In genomic region chr3:101831189-101831858, GRCm38 (mm10) we compare ENCODE assay signal across 12 mouse cellular contexts. TPM values are rescaled to one million over a fixed set of nuclear protein-coding genes. Genes with fewer than 3 reads are reported as not detected.
DNase-seq lines count a peak whose midpoint lies in the region; ATAC-seq and TF ChIP-seq lines count a peak whose summit lies in the region.
"Had no signal": no experiment of that assay in that cellular context is flagged by ENCODE, and none has a peak within 500 bp of the region (broad histone marks: within the 10 kb centered on the region; RNA-seq: fewer than 3 reads in every experiment).

No protein-coding gene starts in this region.

- no peak for ATAC-seq in erythroid progenitor cell, adult 5-6 weeks (replicated peaks; ENCODE audit: low FRiP score, poor library complexity, severe bottlenecking)
- ATAC-seq in hindbrain, postnatal 0 days: no peak

- H3K4me2 ChIP-seq in hindbrain, postnatal 0 days (ENCODE audit: low read depth, low read length): no peak overlapping the region
- H3K4me2 ChIP-seq: heart, embryonic 15.5 days had no signal

- no peak overlapping the region for H3K9ac ChIP-seq in ES-Bruce4 (ENCODE audit: low read depth, poor library complexity, severe bottlenecking)
- H3K9ac ChIP-seq in hindbrain, postnatal 0 days (replicated peaks; ENCODE audit: low read length): no peak overlapping the region
- H3K9ac ChIP-seq: heart, embryonic 15.5 days had no signal

- peak; percentile 74 for TF ChIP-seq EP300 in ES-Bruce4 (IDR thresholded peaks at IDR 0.05; ENCODE audit: insufficient read depth, low read depth, low read length)

- peaks cover 4% of the 10 kb centered on the region for H3K4me1 ChIP-seq in ES-Bruce4 (ENCODE audit: control insufficient read depth, insufficient read depth, low read length)
- peaks cover 8% of the 10 kb centered on the region; the same call in 1 of the 2 replicates for H3K4me1 ChIP-seq in hindbrain, postnatal 0 days (ENCODE audit: insufficient read depth, low read length)

- intact Hi-C loops in left cerebral cortex, postnatal 25 days (cut with DNase I): no loop called here

- H3K4me3 ChIP-seq in ES-Bruce4 (ENCODE audit: low read depth, low read length): no peak overlapping the region
- H3K4me3 ChIP-seq in hindbrain, postnatal 0 days (ENCODE audit: low read length): no peak overlapping the region
- H3K4me3 ChIP-seq: heart, embryonic 15.5 days had no signal

- WGBS in hindbrain, postnatal 0 days: 38% methylated on average over 10 of the region's 10 CpGs

- no peaks in the 10 kb centered on the region for H3K36me3 ChIP-seq in ES-Bruce4 (ENCODE audit: control insufficient read depth, insufficient read depth, low read length, poor library complexity, severe bottlenecking)
- no peaks in the 10 kb centered on the region for H3K36me3 ChIP-seq in hindbrain, postnatal 0 days (ENCODE audit: insufficient read depth, low read length)
- H3K36me3 ChIP-seq: heart, embryonic 15.5 days had no signal

- TF ChIP-seq CTCF in ES-Bruce4 (IDR thresholded peaks at IDR 0.05; ENCODE audit: low read depth, low read length): no peak
- no peak for TF ChIP-seq CTCF in brain, embryonic 14.5 days (IDR thresholded peaks at IDR 0.05; ENCODE audit: borderline replicate concordance, extremely low read depth, insufficient read depth, insufficient read length)
- no peak for TF ChIP-seq CTCF in hindbrain, postnatal 0 days (IDR thresholded peaks at IDR 0.05; ENCODE audit: low read depth)

- no peak for TF ChIP-seq POLR2A in ES-Bruce4 (IDR thresholded peaks at IDR 0.05; ENCODE audit: insufficient read depth, low read length)
- no peak for TF ChIP-seq POLR2A in brain, embryonic 14.5 days (IDR thresholded peaks at IDR 0.05; ENCODE audit: borderline replicate concordance, extremely low read depth, insufficient read depth, insufficient read length, poor library complexity, severe bottlenecking)

- no peaks in the 10 kb centered on the region for H3K9me3 ChIP-seq in ES-Bruce4 (replicated peaks; ENCODE audit: control insufficient read depth, insufficient read depth, low read length, poor library complexity, severe bottlenecking)
- no peaks in the 10 kb centered on the region for H3K9me3 ChIP-seq in hindbrain, postnatal 0 days (ENCODE audit: low read length)
- H3K9me3 ChIP-seq: heart, embryonic 15.5 days; megakaryocyte, embryonic 14.5 days had no signal

- no peak overlapping the region for H3K27ac ChIP-seq in ES-Bruce4 (ENCODE audit: insufficient read depth, low read length)
- H3K27ac ChIP-seq in hindbrain, postnatal 0 days: no peak overlapping the region
- H3K27ac ChIP-seq: heart, embryonic 15.5 days had no signal

- DNase-seq in brain, embryonic 14.5 days (ENCODE audit: low read depth): peak; percentile 12
- peak; percentile 50 for DNase-seq in kidney, postnatal 10 days
- DNase-seq in lung, postnatal 36 days: peak; percentile 61
- no peak for DNase-seq in left cerebral cortex, postnatal 25 days (ENCODE audit: low spot score in 2 of 2)
- DNase-seq in right cerebral cortex, postnatal 10 days (ENCODE audit: low spot score in 2 of 2): no peak
- DNase-seq in hindbrain, postnatal 0 days (ENCODE audit: low spot score): no peak
- DNase-seq: cerebellum, adult 11-12 months had no signal

- H3K27me3 ChIP-seq in ES-Bruce4 (ENCODE audit: control insufficient read depth, insufficient read depth, low read length, poor library complexity, severe bottlenecking): no peaks in the 10 kb centered on the region
- no peaks in the 10 kb centered on the region for H3K27me3 ChIP-seq in hindbrain, postnatal 0 days (ENCODE audit: insufficient read depth, low read length)
- H3K27me3 ChIP-seq: heart, embryonic 15.5 days had no signal

RNA-seq across cellular contexts. Expression of gene Mab21l3, which starts 17.4 kb away (rescaled TPM):
- 3.4 and 3.8 TPM in 2 replicates for polyA plus RNA-seq in ES-Bruce4 (2011; ENCODE audit: insufficient read depth, insufficient read length, low read depth, missing spikeins)
- 0.51 and 0.55 TPM in 2 replicates for polyA plus RNA-seq in brain, embryonic 14.5 days (2012; rRNA removed)
- under 1 TPM; 0.44 to 0.50 TPM for total RNA-seq in left cerebral cortex, postnatal 25 days (2021)
- not detected in 2 replicates for total RNA-seq in erythroid progenitor cell, adult 5-6 weeks (2015; ENCODE audit: low replicate concordance)
- total RNA-seq in erythroid progenitor cell, adult 5-6 weeks (2017; ENCODE audit: low replicate concordance): not detected in 2 replicates
- total RNA-seq in hindbrain, postnatal 0 days (2014; rRNA removed): 0.10 and 0.72 TPM in 2 replicates
- 0.04 and 0.09 TPM in 2 replicates for polyA plus RNA-seq in hindbrain, postnatal 0 days (2015; fragmentation: Nextera tagmentation; extraction: Ambion mirVana)
- total RNA-seq: MEL had no signal

Comparison
In these comparisons a context has a peak if more than half of its experiments do, and no peak if none do; other contexts are left out.
1. DNase-seq: peak in brain, embryonic 14.5 days (single experiment), kidney, postnatal 10 days (single experiment) and lung, postnatal 36 days (single experiment); none in left cerebral cortex, postnatal 25 days (0 of 2), right cerebral cortex, postnatal 10 days (0 of 2) and hindbrain, postnatal 0 days (single experiment).